Mouse (Mus musculus): ENCODE measurements around the gene Lgals3bp. TPM values are rescaled to one million over a fixed set of nuclear protein-coding genes. Genes with fewer than 3 reads are reported as not detected.

Lgals3bp gene
- polyA plus RNA-seq, 1 experiment: 22.7 TPM

DNA sequence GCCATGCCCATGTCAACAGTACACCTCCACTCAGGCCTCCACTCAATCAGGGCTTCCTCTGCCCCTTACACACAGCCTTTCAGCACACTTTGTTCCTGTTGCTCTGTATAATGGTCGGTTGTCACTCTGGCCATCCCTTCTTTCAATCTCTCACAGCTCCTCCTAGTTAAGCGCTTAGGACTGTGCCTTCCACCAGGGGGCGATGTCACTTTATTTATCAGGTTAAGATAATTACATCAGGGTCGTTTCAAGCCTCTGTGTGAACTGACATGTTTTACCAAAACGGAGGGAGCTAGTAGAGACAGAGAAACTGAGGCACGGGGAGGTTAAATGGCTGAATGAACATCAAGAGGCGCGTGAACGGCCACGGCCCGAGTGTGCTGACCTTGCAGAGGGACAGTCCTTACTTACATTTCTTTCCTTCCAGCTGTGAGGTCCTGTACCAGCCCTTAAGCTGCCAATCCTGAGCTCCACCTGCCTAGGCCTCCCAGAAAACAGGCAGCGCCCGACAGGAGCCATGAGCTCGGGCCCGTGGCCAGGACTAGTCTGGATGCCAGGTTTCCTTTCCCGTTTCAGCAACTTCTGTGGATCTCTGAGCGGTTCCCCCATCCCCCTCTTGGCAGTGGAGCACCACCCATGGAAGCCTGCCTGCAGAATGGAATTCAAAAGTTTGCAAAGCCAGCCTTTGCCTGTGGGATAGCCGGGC lies 21.5 kb upstream of the Lgals3bp start:
- Histone ChIP-seq H3K4me3 (ENCODE audit: control insufficient read depth, low read depth, low read length) (no peak overlapping the region), H3K4me1 (ENCODE audit: control insufficient read depth, insufficient read depth, low read length) (peaks cover 9% of the 10 kb centered on the region), H3K27ac (ENCODE audit: control insufficient read depth, insufficient read depth, low read depth, low read length) (peak overlapping the region; percentile 19; the same call in 1 of the 2 replicates), H3K36me3 (ENCODE audit: control insufficient read depth, insufficient read depth, low read length) (no peaks in the 10 kb centered on the region), H3K27me3 (ENCODE audit: control insufficient read depth, insufficient read depth, low read length) (no peaks in the 10 kb centered on the region)
- no peak; the same call in 1 of the 2 replicates for TF ChIP-seq CTCF (IDR thresholded peaks at IDR 0.05; ENCODE audit: control insufficient read depth, insufficient read depth, insufficient replicate concordance, low read depth, low read length)
- TF ChIP-seq POLR2A (IDR thresholded peaks at IDR 0.05; ENCODE audit: control insufficient read depth, low read depth, low read length): no peak

GRCm38 (mm10) chr11:118420261-118420660 lies 18.4 kb upstream of the Lgals3bp start:
- no peak overlapping the region for H3K27ac ChIP-seq (ENCODE audit: control insufficient read depth, insufficient read depth, low read depth, low read length)
- no peak overlapping the region for H3K4me3 ChIP-seq (ENCODE audit: control insufficient read depth, low read depth, low read length)
- TF ChIP-seq POLR2A (IDR thresholded peaks at IDR 0.05; ENCODE audit: control insufficient read depth, low read depth, low read length) (no peak), CTCF (IDR thresholded peaks at IDR 0.05; ENCODE audit: control insufficient read depth, insufficient read depth, insufficient replicate concordance, low read depth, low read length) (no peak)
- H3K27me3 ChIP-seq (ENCODE audit: control insufficient read depth, insufficient read depth, low read length): no peaks in the 10 kb centered on the region
- no peaks in the 10 kb centered on the region for H3K36me3 ChIP-seq (ENCODE audit: control insufficient read depth, insufficient read depth, low read length)
- peaks cover 15% of the 10 kb centered on the region for H3K4me1 ChIP-seq (ENCODE audit: control insufficient read depth, insufficient read depth, low read length)

GRCm38 (mm10) chr11:118418834-118419504 lies 17.1 kb upstream of the Lgals3bp start, which contains the start of gene Cant1:
TSS of gene Cant1 (minus strand) at chr11:118419086.
- Histone ChIP-seq H3K4me3 (ENCODE audit: control insufficient read depth, low read depth, low read length) (peak within 1 kb of the TSS; percentile 87), H3K27ac (ENCODE audit: control insufficient read depth, insufficient read depth, low read depth, low read length) (peak within 1 kb of the TSS; percentile 62), H3K36me3 (ENCODE audit: control insufficient read depth, insufficient read depth, low read length) (no peaks in the 10 kb centered on the region), H3K4me1 (ENCODE audit: control insufficient read depth, insufficient read depth, low read length) (peaks cover 15% of the 10 kb centered on the region), H3K27me3 (ENCODE audit: control insufficient read depth, insufficient read depth, low read length) (no peaks in the 10 kb centered on the region)
- TF ChIP-seq CTCF (IDR thresholded peaks at IDR 0.05; ENCODE audit: control insufficient read depth, insufficient read depth, insufficient replicate concordance, low read depth, low read length): no peak
- peak; percentile 82 for TF ChIP-seq POLR2A (IDR thresholded peaks at IDR 0.05; ENCODE audit: control insufficient read depth, low read depth, low read length)

DNA sequence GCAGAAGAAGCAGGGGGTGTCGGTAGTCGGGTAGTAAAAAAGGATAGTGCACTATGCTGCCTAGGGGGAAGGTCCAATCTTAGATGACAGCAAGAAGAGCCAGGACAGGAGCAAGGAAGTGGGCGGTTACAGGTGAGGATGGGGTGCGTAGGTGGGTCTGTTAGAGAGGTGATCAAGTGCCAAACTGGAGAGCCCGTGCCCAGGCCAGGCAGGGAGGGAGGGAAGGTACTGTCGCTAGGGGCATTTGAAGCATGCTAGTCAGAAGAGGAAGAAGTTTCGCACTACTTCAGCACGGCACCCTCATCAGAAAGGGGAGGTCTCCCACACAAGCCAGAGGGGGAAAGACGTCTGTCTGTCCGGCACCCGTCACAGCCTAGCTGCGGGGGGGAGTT lies 16.5 kb upstream of the Lgals3bp start:
- peaks cover 13% of the 10 kb centered on the region for H3K4me1 ChIP-seq (ENCODE audit: control insufficient read depth, insufficient read depth, low read length)
- H3K27ac ChIP-seq (ENCODE audit: control insufficient read depth, insufficient read depth, low read depth, low read length): peak overlapping the region; percentile 62

DNA sequence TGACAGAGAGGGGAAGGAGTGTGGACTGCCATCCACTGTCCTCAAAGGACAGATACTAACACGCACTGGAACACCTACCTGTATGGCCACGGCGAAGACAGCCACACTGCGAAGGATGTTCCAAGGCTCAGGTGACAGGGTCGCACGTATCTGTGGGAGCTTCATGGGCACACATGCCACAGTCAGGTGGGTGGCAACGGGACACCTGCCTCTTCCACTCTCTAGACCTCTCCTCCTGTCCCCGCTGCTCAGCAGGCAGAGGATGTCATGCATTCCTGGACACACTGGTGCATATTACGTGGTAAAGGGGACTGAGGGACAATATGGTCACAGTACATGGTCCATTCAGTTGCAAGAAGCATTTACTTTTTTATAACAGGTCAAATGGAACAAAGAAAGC lies 15.6 kb upstream of the Lgals3bp start:
- no peak for TF ChIP-seq POLR2A (IDR thresholded peaks at IDR 0.05; ENCODE audit: control insufficient read depth, low read depth, low read length)
- no peak for TF ChIP-seq CTCF (IDR thresholded peaks at IDR 0.05; ENCODE audit: control insufficient read depth, insufficient read depth, insufficient replicate concordance, low read depth, low read length)
- H3K4me3 ChIP-seq (ENCODE audit: control insufficient read depth, low read depth, low read length): no peak overlapping the region
- no peaks in the 10 kb centered on the region for H3K27me3 ChIP-seq (ENCODE audit: control insufficient read depth, insufficient read depth, low read length)

More for the DNA sequence above, 16.5 kb upstream of the Lgals3bp start:
- Histone ChIP-seq H3K4me3 (ENCODE audit: control insufficient read depth, low read depth, low read length) (peak overlapping the region; percentile 87), H3K27me3 (ENCODE audit: control insufficient read depth, insufficient read depth, low read length) (no peaks in the 10 kb centered on the region), H3K36me3 (ENCODE audit: control insufficient read depth, insufficient read depth, low read length) (no peaks in the 10 kb centered on the region)
- TF ChIP-seq CTCF (IDR thresholded peaks at IDR 0.05; ENCODE audit: control insufficient read depth, insufficient read depth, insufficient replicate concordance, low read depth, low read length) (no peak), POLR2A (IDR thresholded peaks at IDR 0.05; ENCODE audit: control insufficient read depth, low read depth, low read length) (no peak)

GRCm38 (mm10) chr11:118416046-118416445 lies 14.2 kb upstream of the Lgals3bp start:
- no peak overlapping the region for H3K4me3 ChIP-seq (ENCODE audit: control insufficient read depth, low read depth, low read length)
- TF ChIP-seq POLR2A (IDR thresholded peaks at IDR 0.05; ENCODE audit: control insufficient read depth, low read depth, low read length): no peak
- no peak for TF ChIP-seq CTCF (IDR thresholded peaks at IDR 0.05; ENCODE audit: control insufficient read depth, insufficient read depth, insufficient replicate concordance, low read depth, low read length)
- no peaks in the 10 kb centered on the region for H3K27me3 ChIP-seq (ENCODE audit: control insufficient read depth, insufficient read depth, low read length)
- H3K36me3 ChIP-seq (ENCODE audit: control insufficient read depth, insufficient read depth, low read length): no peaks in the 10 kb centered on the region
- peaks cover 13% of the 10 kb centered on the region for H3K4me1 ChIP-seq (ENCODE audit: control insufficient read depth, insufficient read depth, low read length)
- H3K27ac ChIP-seq (ENCODE audit: control insufficient read depth, insufficient read depth, low read depth, low read length): no peak overlapping the region

More for the DNA sequence above, 15.6 kb upstream of the Lgals3bp start:
- H3K27ac ChIP-seq (ENCODE audit: control insufficient read depth, insufficient read depth, low read depth, low read length): no peak overlapping the region
- no peaks in the 10 kb centered on the region for H3K36me3 ChIP-seq (ENCODE audit: control insufficient read depth, insufficient read depth, low read length)
- H3K4me1 ChIP-seq (ENCODE audit: control insufficient read depth, insufficient read depth, low read length): peaks cover 13% of the 10 kb centered on the region

DNA sequence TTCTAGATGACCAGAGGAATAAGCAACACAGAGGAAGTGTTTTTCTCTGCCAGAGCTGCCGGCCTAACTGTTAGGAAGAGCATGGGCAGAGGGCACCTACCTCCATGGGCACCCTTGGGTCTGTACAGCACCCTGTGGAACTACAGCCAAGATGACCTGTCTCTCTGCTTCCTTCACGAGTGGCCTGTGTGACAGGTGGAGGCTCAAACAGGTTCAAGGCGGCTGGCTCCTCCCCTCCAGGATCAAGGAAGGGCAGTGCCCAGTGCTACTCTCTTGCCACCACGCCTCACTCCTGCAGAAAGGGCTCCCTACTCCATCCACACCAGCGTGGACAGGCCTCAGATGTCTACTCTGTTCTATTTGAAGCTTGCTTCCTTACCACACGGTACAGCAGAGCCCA lies 13.7 kb upstream of the Lgals3bp start:
- H3K36me3 ChIP-seq (ENCODE audit: control insufficient read depth, insufficient read depth, low read length): no peaks in the 10 kb centered on the region

More for the DNA sequence above, 13.7 kb upstream of the Lgals3bp start:
- no peak overlapping the region for H3K4me3 ChIP-seq (ENCODE audit: control insufficient read depth, low read depth, low read length)
- H3K4me1 ChIP-seq (ENCODE audit: control insufficient read depth, insufficient read depth, low read length): peaks cover 13% of the 10 kb centered on the region
- H3K27ac ChIP-seq (ENCODE audit: control insufficient read depth, insufficient read depth, low read depth, low read length): no peak overlapping the region
- TF ChIP-seq POLR2A (IDR thresholded peaks at IDR 0.05; ENCODE audit: control insufficient read depth, low read depth, low read length) (no peak), CTCF (IDR thresholded peaks at IDR 0.05; ENCODE audit: control insufficient read depth, insufficient read depth, insufficient replicate concordance, low read depth, low read length) (no peak)
- H3K27me3 ChIP-seq (ENCODE audit: control insufficient read depth, insufficient read depth, low read length): no peaks in the 10 kb centered on the region

Measured in testis, adult 2 months (tissue).